Mouse (Mus musculus): ENCODE data around the gene Gm43064. TPM values are rescaled to one million over a fixed set of nuclear protein-coding genes. Genes with fewer than 3 reads are reported as not detected.

Gm43064 gene
- polyA plus RNA-seq, 1 experiment = 0.65 TPM

DNA sequence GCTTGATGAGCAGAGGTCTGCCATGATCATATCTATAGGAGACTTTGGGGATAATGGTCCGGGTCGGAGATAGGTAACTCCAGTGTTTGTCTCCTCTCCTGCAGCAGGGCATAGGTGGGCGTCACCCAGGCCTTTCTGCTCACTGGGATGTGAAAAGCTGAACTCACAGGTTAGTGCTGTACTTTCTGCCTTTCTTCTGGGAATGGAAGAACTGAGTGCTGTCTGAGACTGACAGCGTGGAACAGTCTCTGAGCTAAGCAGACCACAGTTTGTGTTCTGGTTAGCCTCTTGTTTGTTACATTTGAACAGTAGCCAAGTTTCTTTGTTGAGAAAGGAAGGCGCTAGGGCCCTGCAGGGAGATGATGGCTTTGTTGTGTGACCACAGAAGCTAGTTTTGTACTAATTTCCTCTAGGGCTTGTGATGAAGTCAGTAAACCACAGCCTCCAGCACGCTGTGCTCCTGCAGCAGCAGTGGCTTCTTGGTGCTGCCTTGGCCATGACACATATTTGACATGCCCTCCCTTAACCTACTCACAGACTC, 50.5 kb downstream of the Gm43064 start:
- TF ChIP-seq TAL1 (IDR thresholded peaks at IDR 0.05; ENCODE audit: low read length) = no peak
- no peak for TF ChIP-seq GATA1 (IDR thresholded peaks at IDR 0.05; ENCODE audit: low read length)
- Histone ChIP-seq H3K9me3 (ENCODE audit: control insufficient read depth, low read length) (no peaks in the 10 kb centered on the region), H3K27me3 (ENCODE audit: control insufficient read depth) (peaks cover 6% of the 10 kb centered on the region), H3K36me3 (ENCODE audit: control insufficient read depth) (no peaks in the 10 kb centered on the region), H3K4me3 (replicated peaks) (no peak overlapping the region), H3K4me1 (ENCODE audit: control insufficient read depth) (peaks cover 10% of the 10 kb centered on the region)

- no peak overlapping the region for H3K4me3 ChIP-seq (replicated peaks)
- peaks cover 7% of the 10 kb centered on the region for H3K4me1 ChIP-seq (ENCODE audit: control insufficient read depth)
- H3K9me3 ChIP-seq (ENCODE audit: control insufficient read depth, low read length) = no peaks in the 10 kb centered on the region
- TF ChIP-seq TAL1 (IDR thresholded peaks at IDR 0.05; ENCODE audit: low read length) (no peak), GATA1 (IDR thresholded peaks at IDR 0.05; ENCODE audit: low read length) (no peak)
- H3K27me3 ChIP-seq (ENCODE audit: control insufficient read depth) = peaks cover 6% of the 10 kb centered on the region
- H3K36me3 ChIP-seq (ENCODE audit: control insufficient read depth) = no peaks in the 10 kb centered on the region
Observed at GRCm38 (mm10) chr3:103862721-103863220, 53.4 kb downstream of the Gm43064 start.

GRCm38 (mm10) chr3:103864200-103864599, 54.8 kb downstream of the Gm43064 start:
- no peaks in the 10 kb centered on the region for H3K9me3 ChIP-seq (ENCODE audit: control insufficient read depth, low read length)
- TF ChIP-seq GATA1 (IDR thresholded peaks at IDR 0.05; ENCODE audit: low read length) (no peak), TAL1 (IDR thresholded peaks at IDR 0.05; ENCODE audit: low read length) (no peak)
- H3K27me3 ChIP-seq (ENCODE audit: control insufficient read depth) = peaks cover 6% of the 10 kb centered on the region
- H3K4me1 ChIP-seq (ENCODE audit: control insufficient read depth) = peaks cover 7% of the 10 kb centered on the region
- no peaks in the 10 kb centered on the region for H3K36me3 ChIP-seq (ENCODE audit: control insufficient read depth)
- no peak overlapping the region for H3K4me3 ChIP-seq (replicated peaks)

DNA sequence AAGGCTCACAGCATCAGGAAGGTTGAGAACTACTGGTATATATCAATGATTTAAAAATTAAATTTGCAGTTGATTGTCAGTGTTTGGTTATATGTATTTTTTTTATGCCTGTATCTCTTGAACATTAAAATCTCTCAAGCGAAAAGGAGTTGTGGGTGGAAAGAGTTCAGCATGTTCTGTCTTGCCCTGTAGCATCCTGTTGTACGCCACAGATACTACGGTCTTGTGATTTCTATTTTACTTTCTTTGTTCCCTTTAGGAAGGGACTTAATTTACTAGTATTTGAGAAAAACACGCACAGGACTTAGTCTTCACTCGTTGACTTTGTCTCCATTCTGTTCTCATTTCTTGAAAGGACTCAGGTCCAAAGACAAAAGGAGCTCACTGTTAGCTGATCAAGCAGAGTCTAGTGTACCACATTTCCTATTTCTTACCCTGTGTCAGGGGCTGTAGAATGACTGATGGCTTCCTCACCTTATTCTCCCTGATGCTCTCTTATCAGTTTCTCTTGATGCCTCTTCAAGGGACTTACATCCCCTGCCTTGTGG, 58.1 kb downstream of the Gm43064 start:
- Histone ChIP-seq H3K4me1 (ENCODE audit: control insufficient read depth) (no peaks in the 10 kb centered on the region), H3K4me3 (replicated peaks) (no peak overlapping the region), H3K9me3 (ENCODE audit: control insufficient read depth, low read length) (no peaks in the 10 kb centered on the region), H3K36me3 (ENCODE audit: control insufficient read depth) (no peaks in the 10 kb centered on the region), H3K27me3 (ENCODE audit: control insufficient read depth) (no peaks in the 10 kb centered on the region)
- no peak for TF ChIP-seq TAL1 (IDR thresholded peaks at IDR 0.05; ENCODE audit: low read length)
- no peak for TF ChIP-seq GATA1 (IDR thresholded peaks at IDR 0.05; ENCODE audit: low read length)

- Histone ChIP-seq H3K27me3 (ENCODE audit: control insufficient read depth) (no peaks in the 10 kb centered on the region), H3K9me3 (ENCODE audit: control insufficient read depth, low read length) (no peaks in the 10 kb centered on the region), H3K4me3 (replicated peaks) (no peak overlapping the region), H3K36me3 (ENCODE audit: control insufficient read depth) (no peaks in the 10 kb centered on the region), H3K4me1 (ENCODE audit: control insufficient read depth) (no peaks in the 10 kb centered on the region)
- TF ChIP-seq TAL1 (IDR thresholded peaks at IDR 0.05; ENCODE audit: low read length) (no peak), GATA1 (IDR thresholded peaks at IDR 0.05; ENCODE audit: low read length) (no peak)
Observed at GRCm38 (mm10) chr3:103868008-103868407, 58.6 kb downstream of the Gm43064 start.

- TF ChIP-seq GATA1 (IDR thresholded peaks at IDR 0.05; ENCODE audit: low read length) (no peak), TAL1 (IDR thresholded peaks at IDR 0.05; ENCODE audit: low read length) (no peak)
- no peak overlapping the region for H3K4me3 ChIP-seq (replicated peaks)
Observed at GRCm38 (mm10) chr3:103872663-103873098, 63.3 kb downstream of the Gm43064 start.

GRCm38 (mm10) chr3:103874329-103874728, 65.0 kb downstream of the Gm43064 start:
- Histone ChIP-seq H3K4me1 (ENCODE audit: control insufficient read depth) (no peaks in the 10 kb centered on the region), H3K36me3 (ENCODE audit: control insufficient read depth) (no peaks in the 10 kb centered on the region), H3K4me3 (replicated peaks) (no peak overlapping the region), H3K27me3 (ENCODE audit: control insufficient read depth) (peaks cover 5% of the 10 kb centered on the region), H3K9me3 (ENCODE audit: control insufficient read depth, low read length) (no peaks in the 10 kb centered on the region)
- TF ChIP-seq GATA1 (IDR thresholded peaks at IDR 0.05; ENCODE audit: low read length) = no peak
- no peak for TF ChIP-seq TAL1 (IDR thresholded peaks at IDR 0.05; ENCODE audit: low read length)

More at GRCm38 (mm10) chr3:103872663-103873098, 63.3 kb downstream of the Gm43064 start:
- Histone ChIP-seq H3K36me3 (ENCODE audit: control insufficient read depth) (no peaks in the 10 kb centered on the region), H3K9me3 (ENCODE audit: control insufficient read depth, low read length) (no peaks in the 10 kb centered on the region), H3K4me1 (ENCODE audit: control insufficient read depth) (no peaks in the 10 kb centered on the region), H3K27me3 (ENCODE audit: control insufficient read depth) (peaks cover 5% of the 10 kb centered on the region)

DNA sequence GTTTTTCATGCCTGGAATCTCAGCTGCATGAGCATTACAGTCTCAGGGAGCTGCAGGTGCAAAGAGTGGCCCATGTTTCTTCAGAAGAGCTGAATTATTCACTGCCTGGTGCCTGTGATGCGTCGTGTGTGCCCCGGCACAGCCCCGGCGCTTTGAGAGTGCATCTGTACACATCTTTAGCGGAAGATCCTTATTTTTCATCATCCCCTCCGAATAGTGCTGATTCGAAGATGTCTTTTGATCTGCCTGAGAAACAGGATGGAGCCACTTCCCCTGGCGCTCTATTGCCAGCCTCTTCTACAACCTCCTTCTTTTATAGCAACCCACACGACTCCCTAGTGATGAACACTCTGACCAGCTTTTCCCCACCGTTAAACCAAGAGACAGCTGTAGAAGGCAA, 76.6 kb downstream of the Gm43064 start:
- Histone ChIP-seq H3K4me1 (ENCODE audit: control insufficient read depth) (no peaks in the 10 kb centered on the region), H3K9me3 (ENCODE audit: control insufficient read depth, low read length) (no peaks in the 10 kb centered on the region), H3K4me3 (replicated peaks) (no peak overlapping the region), H3K36me3 (ENCODE audit: control insufficient read depth) (no peaks in the 10 kb centered on the region), H3K27me3 (ENCODE audit: control insufficient read depth) (no peaks in the 10 kb centered on the region; the same call in 1 of the 2 replicates)
- no peak for TF ChIP-seq GATA1 (IDR thresholded peaks at IDR 0.05; ENCODE audit: low read length)
- no peak for TF ChIP-seq TAL1 (IDR thresholded peaks at IDR 0.05; ENCODE audit: low read length)

DNA sequence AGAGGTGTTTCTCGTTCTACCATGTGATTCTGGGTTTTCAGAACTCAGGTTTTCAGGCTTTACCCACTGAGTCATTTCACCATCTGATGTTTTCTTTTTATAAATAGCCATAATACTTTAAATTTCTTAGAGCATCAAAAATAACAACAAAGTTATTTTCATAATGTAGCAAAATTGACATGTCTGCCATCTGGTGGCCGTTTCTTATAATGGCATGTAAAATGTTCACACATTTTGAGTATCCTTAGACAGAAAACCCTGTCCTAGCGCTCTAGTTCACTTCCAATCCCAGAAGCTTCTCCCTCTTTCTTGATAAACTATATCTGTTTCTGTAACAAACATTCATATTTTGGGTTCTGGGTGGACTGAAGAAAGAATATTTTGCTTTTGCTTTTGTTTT, 78.2 kb downstream of the Gm43064 start:
- Histone ChIP-seq H3K4me1 (ENCODE audit: control insufficient read depth) (no peaks in the 10 kb centered on the region), H3K36me3 (ENCODE audit: control insufficient read depth) (no peaks in the 10 kb centered on the region), H3K27me3 (ENCODE audit: control insufficient read depth) (no peaks in the 10 kb centered on the region; the same call in 1 of the 2 replicates), H3K9me3 (ENCODE audit: control insufficient read depth, low read length) (no peaks in the 10 kb centered on the region), H3K4me3 (replicated peaks) (no peak overlapping the region)
- TF ChIP-seq TAL1 (IDR thresholded peaks at IDR 0.05; ENCODE audit: low read length) = no peak

Other genes starting within 250 kb of the Gm43064 start
- 0.02 TPM in 1 of 2 replicates, not detected in the other for gene Syt6, start 234.3 kb upstream of the Gm43064 start, polyA plus RNA-seq (2012)
- gene Atg4a-ps, start 163.5 kb upstream of the Gm43064 start, polyA plus RNA-seq (2012) = not detected in 2 replicates
- 0.05 and 0.07 TPM in 2 replicates for gene Olfml3, start 71.6 kb upstream of the Gm43064 start, polyA plus RNA-seq (2012)
- not detected in 2 replicates for gene Gm10964, start 70.2 kb upstream of the Gm43064 start, polyA plus RNA-seq (2012)
- gene Hipk1, start 18.0 kb upstream of the Gm43064 start, polyA plus RNA-seq (2012) = 5.7 and 7.4 TPM in 2 replicates
- gene Dclre1b, start 129 bp upstream of the Gm43064 start, polyA plus RNA-seq (2012) = 1.1 and 1.2 TPM in 2 replicates
- 0.12 and 0.16 TPM in 2 replicates for gene Ap4b1, start 53 bp upstream of the Gm43064 start, polyA plus RNA-seq (2012)
- 0.06 and 0.15 TPM in 2 replicates for gene Bcl2l15, start 23.0 kb downstream of the Gm43064 start, polyA plus RNA-seq (2012)
- not detected in 2 replicates for gene Ptpn22, start 50.2 kb downstream of the Gm43064 start, polyA plus RNA-seq (2012)
- gene Rsbn1, start 104.5 kb downstream of the Gm43064 start, polyA plus RNA-seq (2012) = 0.91 and 1.1 TPM in 2 replicates
- gene Phtf1, start 158.5 kb downstream of the Gm43064 start, polyA plus RNA-seq (2012) = 0.10 and 0.39 TPM in 2 replicates

Measured in erythroblast, embryonic 14.5 days (primary cell).